Mouse (Mus musculus) left cerebral cortex, adult 11 months (tissue): ENCODE measurements around the gene Gm11634.
"Not testable (repeated sequence)": the region's sequence is repeated elsewhere in the genome, so short reads cannot be mapped to it uniquely, and the experiment has no call there.

Source experiments
- DNase-seq: peaks from one replicate; pipeline ENCODE4 v3.0.0; 2022; ENCODE audit warnings: low spot score

The Gm11634 gene

GRCm38 (mm10) chr11:101616948-101617767 is 18.1 kb upstream of the Gm11634 start:
- no peak for DNase-seq

GRCm38 (mm10) chr11:101616104-101616503 is 17.0 kb upstream of the Gm11634 start:
- DNase-seq, result no peak

- no peak for DNase-seq
Measured at GRCm38 (mm10) chr11:101615380-101615779, 16.3 kb upstream of the Gm11634 start.

DNA sequence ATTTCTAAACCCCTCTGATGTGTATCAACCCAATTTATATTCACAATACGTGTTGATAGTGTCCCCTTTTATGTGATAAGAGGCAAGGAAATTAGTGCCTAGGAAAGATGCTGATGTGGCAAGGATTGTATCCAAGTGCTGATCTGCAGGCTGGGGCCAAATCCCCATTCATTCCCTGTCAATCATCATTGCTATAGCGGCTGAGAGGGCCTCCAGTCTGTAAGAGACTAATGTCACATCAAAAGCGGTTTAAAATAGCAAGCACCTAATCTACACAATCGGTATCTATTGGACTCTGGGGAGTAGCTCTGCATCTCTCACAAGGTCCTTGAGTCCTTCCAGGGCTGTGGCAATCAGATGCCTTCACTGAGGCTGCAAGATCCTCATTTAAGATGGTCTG is 15.1 kb upstream of the Gm11634 start:
- no peak for DNase-seq

DNA sequence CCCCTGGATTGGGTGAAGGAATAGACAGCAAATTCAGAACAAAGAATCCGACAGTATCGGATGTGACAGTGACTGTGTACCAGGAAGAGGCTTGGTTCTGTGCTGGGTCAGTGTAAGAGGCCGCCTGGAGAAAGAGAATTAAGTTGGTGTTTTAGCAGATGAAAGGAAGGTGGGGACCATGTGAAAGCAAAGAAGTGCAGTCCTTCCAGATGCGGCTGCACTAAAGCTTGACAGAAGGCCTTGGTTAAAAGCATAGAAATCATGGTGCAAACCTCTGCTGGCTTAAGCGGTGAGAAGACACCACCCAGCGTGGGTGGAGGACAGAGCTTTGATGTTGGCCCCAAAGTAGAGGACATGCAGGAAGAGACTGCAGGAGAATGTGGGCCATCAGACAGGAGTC is 14.5 kb upstream of the Gm11634 start:
- no peak for DNase-seq

DNA sequence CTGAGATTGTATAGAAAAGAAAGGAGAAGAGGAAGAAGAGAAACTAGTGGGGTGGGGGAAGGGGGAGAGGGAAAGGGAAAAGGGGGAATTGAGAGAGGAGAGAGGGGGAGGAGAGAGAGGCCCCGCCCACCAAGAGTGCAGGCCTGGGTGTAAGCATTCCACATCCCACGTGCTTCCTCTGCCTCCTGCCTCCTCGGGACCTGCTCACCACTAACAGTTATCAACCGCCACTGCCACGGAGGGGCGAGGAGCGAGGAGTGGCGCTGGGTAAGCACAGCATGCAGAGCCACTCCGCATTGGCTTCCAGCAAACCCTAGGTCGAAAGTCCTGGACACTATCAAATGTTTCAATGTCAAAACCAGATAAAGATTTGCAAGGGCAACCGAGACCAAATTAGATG is 11.4 kb upstream of the Gm11634 start:
- DNase-seq, result no peak

- DNase-seq, result not testable (repeated sequence)
Measured at GRCm38 (mm10) chr11:101607134-101607533, 8.1 kb upstream of the Gm11634 start.

DNA sequence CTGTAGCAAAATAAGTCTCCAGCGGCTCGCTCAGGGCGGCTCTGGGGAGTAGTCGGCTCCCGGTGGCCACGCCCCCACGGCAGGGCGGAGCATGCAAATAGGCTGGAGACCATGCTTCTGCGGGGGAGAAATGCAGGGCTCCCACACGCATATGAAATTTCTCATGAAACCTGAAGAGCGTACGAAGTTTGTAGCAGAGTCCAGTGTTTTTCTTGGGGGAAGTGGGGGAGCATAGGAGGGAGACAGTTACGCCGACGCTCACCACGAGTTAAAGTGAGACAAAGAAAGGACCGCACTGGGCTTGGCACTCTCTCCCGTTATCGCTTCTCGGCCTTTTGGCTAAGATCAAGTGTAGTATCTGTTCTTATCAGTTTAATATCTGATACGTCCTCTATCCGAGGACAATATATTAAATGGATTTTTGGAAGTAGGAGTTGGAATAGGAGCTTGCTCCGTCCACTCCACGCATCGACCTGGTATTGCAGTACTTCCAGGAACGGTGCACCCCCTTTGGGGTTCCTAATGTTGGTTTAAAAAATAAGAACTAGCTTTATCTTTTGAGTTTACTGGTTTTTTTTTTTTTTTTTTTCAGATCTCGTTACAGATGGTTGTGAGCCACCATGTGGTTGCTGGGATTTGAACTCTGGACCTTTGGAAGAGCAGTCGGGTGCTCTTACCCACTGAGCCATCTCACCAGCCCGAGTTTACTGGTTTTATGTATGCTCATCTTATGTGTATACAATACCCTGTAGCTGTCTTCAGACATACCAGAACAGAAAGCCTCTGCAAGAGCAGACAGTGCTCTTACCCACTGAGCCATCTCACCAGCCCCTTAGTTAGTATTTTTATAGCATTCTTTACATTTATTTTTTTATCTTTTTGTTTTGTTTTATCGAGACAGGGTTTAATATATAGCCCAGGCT is 5.7 kb upstream of the Gm11634 start:
- DNase-seq, result not testable (repeated sequence)

GRCm38 (mm10) chr11:101604116-101604515 is 5.1 kb upstream of the Gm11634 start:
- DNase-seq, result no peak

DNA sequence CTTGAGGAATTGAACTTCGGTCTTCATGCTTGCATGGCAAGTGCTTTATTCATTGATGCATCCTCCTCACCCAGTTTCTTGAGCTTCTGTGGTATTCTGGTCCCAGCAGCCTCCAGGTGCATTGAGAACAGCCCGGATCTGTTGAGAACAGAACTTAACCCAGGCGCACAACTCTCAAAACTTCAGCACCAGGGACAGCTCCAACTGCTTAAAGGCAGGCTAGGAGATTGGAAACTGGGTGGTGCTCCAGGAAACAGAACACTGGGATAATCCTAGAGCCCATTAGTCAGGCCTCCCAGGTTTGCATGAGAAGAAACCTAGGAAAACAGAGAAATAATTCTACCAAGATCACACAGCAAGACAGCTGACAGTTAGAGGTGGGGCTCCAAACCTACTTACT is 3.4 kb upstream of the Gm11634 start:
- no peak for DNase-seq

- no peak for DNase-seq
Measured at GRCm38 (mm10) chr11:101589989-101590624, 8.9 kb downstream of the Gm11634 start.

DNA sequence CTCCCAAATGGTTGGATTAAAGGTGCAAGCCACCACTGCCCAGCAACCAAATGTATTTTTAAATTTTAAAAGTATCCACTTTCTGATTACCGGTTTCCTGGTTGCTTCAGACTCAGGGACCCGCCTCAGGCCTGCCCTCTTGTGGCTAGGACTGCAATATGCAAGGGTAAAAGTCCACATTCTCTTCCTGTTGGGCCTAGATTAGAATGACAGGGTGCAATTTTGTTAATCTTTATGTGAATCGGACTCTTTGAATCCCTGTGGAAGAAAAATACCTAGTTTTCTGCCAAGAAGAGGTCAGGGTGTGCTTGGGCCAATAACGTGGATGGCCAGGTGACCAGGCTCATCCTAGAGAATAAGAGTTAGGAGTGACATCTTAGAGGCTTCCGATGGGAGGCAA is 9.6 kb downstream of the Gm11634 start:
- peak; percentile 22 for DNase-seq

GRCm38 (mm10) chr11:101588868-101589267 is 10.2 kb downstream of the Gm11634 start:
- DNase-seq, result no peak

GRCm38 (mm10) chr11:101587676-101588075 is 11.4 kb downstream of the Gm11634 start:
- DNase-seq, result peak; percentile 25

- DNase-seq, result no peak
Measured at GRCm38 (mm10) chr11:101585805-101586204, 13.3 kb downstream of the Gm11634 start.

DNA sequence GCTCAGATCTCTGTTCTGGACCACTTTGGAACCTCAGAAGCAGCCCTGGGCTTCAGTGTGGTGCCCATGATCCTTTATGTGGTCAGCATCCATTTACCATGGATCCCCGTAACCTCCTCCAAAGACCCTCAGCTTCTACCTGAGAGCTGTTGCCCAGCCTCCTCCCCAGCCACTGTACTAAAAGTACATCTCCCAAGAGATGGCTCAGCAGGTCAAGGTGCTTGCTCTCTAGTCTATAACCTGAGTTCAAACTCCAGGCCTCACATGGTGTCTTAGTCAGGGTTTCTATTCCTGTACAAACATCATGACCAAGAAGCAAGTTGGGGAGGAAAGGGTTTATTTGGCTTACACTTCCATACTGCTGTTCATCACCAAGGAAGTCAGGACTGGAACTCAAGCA is 14.0 kb downstream of the Gm11634 start:
- not testable (repeated sequence) for DNase-seq

DNA sequence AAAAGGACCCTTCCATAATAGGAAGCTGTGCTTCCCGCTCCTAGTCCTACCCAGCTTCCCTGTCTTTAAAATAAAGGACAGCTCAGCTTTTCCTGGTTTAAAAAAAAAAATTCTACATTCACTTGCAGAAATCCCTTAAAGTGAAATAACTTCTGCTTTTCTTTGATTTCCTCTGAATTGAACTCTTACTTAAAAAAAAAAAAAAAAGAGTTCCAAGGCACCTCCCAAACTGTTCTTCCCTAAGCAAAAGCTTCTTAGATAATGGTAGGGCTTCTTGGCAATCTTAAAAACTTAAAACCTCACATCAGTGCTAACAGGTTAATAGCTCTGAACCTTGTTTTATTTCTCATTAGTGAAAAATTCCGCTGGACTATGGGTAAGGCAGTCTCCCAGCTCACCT is 15.9 kb downstream of the Gm11634 start:
- no peak for DNase-seq

DNA sequence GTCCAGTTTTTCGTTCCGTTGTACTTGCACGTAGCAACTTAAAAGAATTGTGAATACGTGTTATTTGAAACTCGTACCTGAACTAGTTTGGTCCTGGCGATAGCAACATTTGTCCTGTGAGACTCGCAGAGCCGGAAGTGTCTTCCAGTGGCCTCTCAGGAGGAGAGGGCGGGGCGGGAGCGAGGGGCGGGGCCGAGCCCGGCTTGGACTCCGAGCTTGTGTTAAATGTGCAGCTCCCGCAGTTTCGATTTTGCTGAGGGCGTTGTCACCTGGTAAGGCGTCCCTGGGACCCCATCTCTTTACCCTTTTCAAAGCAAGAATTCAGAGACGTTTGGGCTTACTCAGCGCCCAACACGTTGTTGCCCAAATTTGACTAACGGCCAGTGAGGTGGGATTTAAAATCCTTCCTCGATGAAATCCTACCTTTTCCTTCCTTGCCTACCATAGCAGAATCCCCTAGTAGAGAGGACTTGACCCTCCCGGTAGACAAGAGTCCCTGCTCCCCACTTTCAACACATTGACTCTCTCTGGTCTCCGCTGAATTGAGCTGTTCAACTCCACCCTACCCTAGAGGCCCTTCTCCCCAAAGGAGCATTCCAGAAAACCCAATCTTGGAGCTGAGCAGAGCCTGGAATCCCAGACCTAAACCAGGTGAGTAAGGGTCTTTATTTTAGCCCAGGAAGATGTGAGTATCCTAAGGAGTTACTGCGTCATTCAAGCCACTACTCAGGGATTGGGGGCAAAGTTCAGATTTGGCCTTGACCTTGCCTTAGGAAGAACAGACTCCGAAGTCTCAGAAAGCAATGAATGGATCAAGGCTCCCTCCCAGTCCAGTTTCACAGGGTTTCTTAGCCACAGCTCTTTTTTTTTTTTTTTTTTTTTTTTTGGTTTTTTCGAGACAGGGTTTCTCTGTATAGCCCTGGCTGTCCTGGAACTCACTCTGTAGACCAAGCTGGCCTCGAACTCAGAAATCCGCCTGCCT is 16.7 kb downstream of the Gm11634 start, which contains the start of gene Tmem106a:
Gene Tmem106a, plus strand, starts transcription at position 189 of the 982 bp plus-strand sequence.
- DNase-seq, result no peak

- no peak for DNase-seq
Measured at GRCm38 (mm10) chr11:101581081-101581764, 17.8 kb downstream of the Gm11634 start.

DNA sequence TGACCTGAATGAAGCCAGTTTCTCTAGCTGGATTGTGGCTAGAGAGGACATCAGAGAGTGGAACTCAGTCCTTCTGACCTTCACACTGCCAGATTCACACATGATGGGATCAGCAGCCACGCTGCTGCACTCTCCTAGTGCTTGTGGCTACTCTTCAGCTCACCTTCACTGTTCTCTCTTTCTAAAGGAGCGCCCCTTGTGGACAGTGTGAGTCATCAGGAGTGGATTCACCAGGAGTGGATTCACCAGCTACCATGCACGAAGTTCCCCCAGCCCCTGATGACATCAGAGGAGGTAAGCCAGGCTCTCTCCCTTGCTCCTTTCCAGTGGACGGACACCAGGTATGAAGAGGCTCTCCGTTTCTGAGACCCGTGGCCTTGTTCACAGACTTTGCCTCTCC is 22.9 kb downstream of the Gm11634 start:
- no peak for DNase-seq

- DNase-seq, result no peak
Measured at GRCm38 (mm10) chr11:101568421-101568820, 30.6 kb downstream of the Gm11634 start.
